Mouse (Mus musculus) bone marrow, adult 2 months (tissue): Measurements from ENCODE around the gene Kcnk13.

Experiments used
- CTCF ChIP-seq: fragments of 200-500 bp; IDR thresholded peaks from 2 replicates; pipeline ENCODE4 v1.5.1; 2011; ENCODE audit warnings: low read length, control low read depth; ENCODE audit not compliant: control insufficient read depth, insufficient read depth
- POLR2A ChIP-seq: fragments of 200-500 bp; IDR thresholded peaks from 2 replicates; pipeline ENCODE4 v1.6.1; 2011; ENCODE audit warnings: low read depth, mild to moderate bottlenecking, control low read depth, low read length, borderline replicate concordance; ENCODE audit not compliant: control insufficient read depth

DNA sequence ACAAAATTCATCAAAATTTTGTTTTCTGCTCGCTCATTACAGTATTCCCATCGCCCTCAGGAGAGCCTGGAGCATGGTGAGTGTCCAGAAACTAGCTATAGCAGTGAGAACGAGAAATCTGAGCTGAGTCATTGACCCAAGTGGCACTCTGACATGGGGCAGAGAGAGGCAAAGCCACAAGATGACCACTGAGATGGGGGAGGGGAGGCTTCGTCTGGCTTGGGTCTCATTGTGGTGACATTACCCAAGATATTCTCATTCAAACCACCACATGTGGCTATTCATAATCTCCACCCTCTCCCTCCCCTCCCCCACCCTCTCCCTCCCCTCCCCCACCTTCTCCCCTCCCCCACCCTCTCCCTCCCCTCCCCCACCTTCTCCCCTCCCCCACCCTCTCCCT is 143.1 kb downstream of the Kcnk13 start:
- TF ChIP-seq CTCF (no peak), POLR2A (no peak)
